Mouse (Mus musculus): ENCODE data around the gene Tbx1.

DNA sequence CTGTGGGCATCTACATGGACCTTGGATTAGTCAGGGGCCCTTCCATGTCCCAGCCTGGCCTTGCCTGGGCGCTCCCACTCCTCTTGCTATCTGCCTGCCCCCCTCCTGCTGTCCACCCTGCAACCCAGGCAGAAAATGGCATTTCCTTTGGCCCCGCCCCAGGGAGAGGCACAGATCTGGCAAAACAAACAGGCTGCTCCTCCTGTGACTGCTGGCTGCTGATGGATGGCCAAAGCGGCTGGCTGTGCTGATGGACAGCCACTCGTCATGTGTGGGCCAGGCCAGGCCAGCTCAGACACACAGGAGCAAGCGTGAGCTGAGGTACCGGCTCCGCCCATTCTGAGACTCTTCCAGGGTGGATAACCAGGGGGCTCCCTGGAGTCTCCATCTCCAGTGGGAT lies 11.0 kb upstream of the Tbx1 start:
- TF ChIP-seq CTCF (conservative IDR thresholded peaks at IDR 0.05; ENCODE audit: low read length) = no peak
- TF ChIP-seq NANOG (IDR thresholded peaks at IDR 0.05; ENCODE audit: borderline replicate concordance, low read length) = no peak

Measured in E14TG2a.4 (cell line).